Mouse (Mus musculus): Measurements from ENCODE around the gene Slc38a1. TPM values are rescaled to one million over a fixed set of nuclear protein-coding genes. Genes with fewer than 3 reads are reported as not detected.

Slc38a1 gene
- polyA plus RNA-seq (2015; fragmentation: Nextera tagmentation; extraction: Ambion mirVana): 48.0 and 54.0 TPM in 2 replicates

DNA sequence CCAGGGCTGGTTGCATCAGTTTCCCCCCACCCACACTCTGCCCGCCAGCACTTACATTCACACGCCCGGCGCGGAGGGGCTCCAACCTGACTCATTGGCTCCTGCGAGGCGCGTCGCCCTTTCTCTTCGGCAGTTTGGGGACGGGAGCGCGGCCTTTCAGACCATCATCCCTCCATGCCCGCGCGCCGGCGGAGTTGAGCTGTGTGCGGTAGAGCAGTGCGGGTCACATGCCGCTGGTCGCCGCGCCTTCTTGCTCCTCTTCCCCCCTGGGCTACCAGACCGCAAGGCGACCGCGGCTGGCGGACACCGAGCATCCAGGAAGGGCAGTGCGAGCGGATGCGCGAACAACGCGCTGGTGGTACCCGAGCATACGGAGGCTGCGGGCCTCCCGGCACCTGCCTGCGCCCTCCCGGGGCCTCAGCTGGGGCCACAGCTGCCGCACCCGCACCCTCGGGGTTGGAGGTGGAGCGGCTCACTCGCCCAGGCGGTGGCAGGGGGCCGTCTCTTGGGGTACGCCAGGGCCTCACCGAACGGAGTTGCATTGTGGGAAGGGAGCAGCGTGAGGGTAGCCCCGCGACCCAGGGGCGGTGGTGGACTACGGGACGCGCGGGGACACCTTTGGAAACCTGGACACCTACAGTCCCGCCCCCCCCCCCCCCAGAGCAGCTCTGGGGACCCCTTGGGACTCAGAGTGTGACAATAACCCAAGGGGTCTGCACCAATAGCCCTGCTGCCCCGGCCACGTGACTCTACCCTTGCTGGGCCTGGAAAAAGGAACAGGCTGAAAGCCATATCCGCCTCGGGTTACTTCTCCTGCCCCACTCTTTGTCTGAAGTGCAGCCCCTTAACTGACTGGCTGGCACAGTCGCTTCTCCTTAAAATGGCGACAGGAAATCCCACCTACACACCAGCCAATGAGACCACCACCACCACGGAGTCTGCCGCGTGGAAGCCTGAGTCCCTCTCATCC, at the start of gene Slc38a1:
Slc38a1 (minus strand) TSS at position 478 of the 970 bp plus-strand sequence.
- WGBS: under 1% methylated on average over 61 of the region's 70 CpGs
- Histone ChIP-seq H3K9ac (peak within 1 kb of the TSS; percentile 75), H3K9me3 (no peaks in the 10 kb centered on the region), H3K4me2 (peak within 1 kb of the TSS; percentile 94), H3K4me1 (peaks cover 33% of the 10 kb centered on the region), H3K27ac (peak within 1 kb of the TSS; percentile 96), H3K27me3 (no peaks in the 10 kb centered on the region), H3K4me3 (peak within 1 kb of the TSS; percentile 72), H3K36me3 (no peaks in the 10 kb centered on the region)
- ATAC-seq (ENCODE audit: insufficient number of reproducible peaks, low FRiP score, low TSS enrichment, low read depth): peak; percentile 85

- no peak overlapping the region for H3K27ac ChIP-seq
- H3K36me3 ChIP-seq: peaks cover 89% of the 10 kb centered on the region
- H3K9ac ChIP-seq: no peak overlapping the region
- no peak overlapping the region for H3K4me3 ChIP-seq
- no peak for ATAC-seq (ENCODE audit: insufficient number of reproducible peaks, low FRiP score, low TSS enrichment, low read depth)
- H3K27me3 ChIP-seq: no peaks in the 10 kb centered on the region
- no peaks in the 10 kb centered on the region for H3K9me3 ChIP-seq
- H3K4me1 ChIP-seq: peaks cover 47% of the 10 kb centered on the region
- WGBS: 89% methylated on average over 11 of the region's 11 CpGs
- H3K4me2 ChIP-seq: no peak overlapping the region
These were observed 49.7 kb upstream of the Slc38a1 start for GRCm38 (mm10) chr15:96692401-96692800.

GRCm38 (mm10) chr15:96691381-96691780, 48.7 kb upstream of the Slc38a1 start:
- H3K36me3 ChIP-seq: peaks cover 91% of the 10 kb centered on the region
- H3K9ac ChIP-seq: no peak overlapping the region
- peaks cover 36% of the 10 kb centered on the region for H3K4me1 ChIP-seq
- 88% methylated on average over 15 of the region's 15 CpGs for WGBS
- no peaks in the 10 kb centered on the region for H3K9me3 ChIP-seq
- H3K4me3 ChIP-seq: no peak overlapping the region
- H3K27me3 ChIP-seq: no peaks in the 10 kb centered on the region
- no peak overlapping the region for H3K4me2 ChIP-seq
- no peak for ATAC-seq (ENCODE audit: insufficient number of reproducible peaks, low FRiP score, low TSS enrichment, low read depth)
- H3K27ac ChIP-seq: no peak overlapping the region

GRCm38 (mm10) chr15:96690829-96691228, 48.1 kb upstream of the Slc38a1 start:
- Histone ChIP-seq H3K4me3 (no peak overlapping the region), H3K9me3 (no peaks in the 10 kb centered on the region), H3K27me3 (no peaks in the 10 kb centered on the region), H3K36me3 (peaks cover 87% of the 10 kb centered on the region), H3K27ac (no peak overlapping the region), H3K9ac (no peak overlapping the region), H3K4me2 (no peak overlapping the region), H3K4me1 (peaks cover 31% of the 10 kb centered on the region)
- ATAC-seq (ENCODE audit: insufficient number of reproducible peaks, low FRiP score, low TSS enrichment, low read depth): no peak
- WGBS: 88% methylated on average over 13 of the region's 13 CpGs

- H3K9me3 ChIP-seq: no peaks in the 10 kb centered on the region
- H3K4me1 ChIP-seq: peaks cover 22% of the 10 kb centered on the region
- no peak overlapping the region for H3K9ac ChIP-seq
- no peak for ATAC-seq (ENCODE audit: insufficient number of reproducible peaks, low FRiP score, low TSS enrichment, low read depth)
- no peak overlapping the region for H3K4me3 ChIP-seq
- no peak overlapping the region for H3K27ac ChIP-seq
- no peaks in the 10 kb centered on the region for H3K27me3 ChIP-seq
- H3K4me2 ChIP-seq: no peak overlapping the region
- H3K36me3 ChIP-seq: peaks cover 79% of the 10 kb centered on the region
- 81% methylated on average over 9 of the region's 9 CpGs for WGBS
These were observed 47.2 kb upstream of the Slc38a1 start for GRCm38 (mm10) chr15:96689919-96690318.

DNA sequence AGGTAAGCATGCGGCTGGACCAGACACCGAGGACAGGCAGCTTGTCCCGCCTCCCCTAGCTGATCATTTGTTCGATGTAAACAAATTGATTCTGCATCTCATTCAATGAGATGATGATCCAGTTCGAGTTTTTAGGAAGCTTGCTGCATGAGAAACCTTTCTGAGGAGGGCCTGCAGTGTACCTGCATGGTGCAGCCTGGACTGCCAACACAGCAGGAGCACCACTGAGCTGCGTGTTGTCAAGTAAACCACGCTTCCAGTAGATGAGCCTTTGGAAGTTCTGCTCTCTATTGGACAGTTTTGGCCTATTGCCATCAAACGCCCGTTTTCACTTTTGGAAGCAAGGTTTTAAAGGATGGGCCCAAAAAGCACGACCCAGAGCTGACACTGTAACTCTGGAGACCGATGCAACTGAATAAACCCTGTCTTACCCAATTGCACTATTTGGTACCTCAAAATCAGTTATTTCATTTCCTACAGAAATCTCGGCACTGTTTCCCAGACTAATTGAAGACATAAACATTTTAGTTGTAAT, 46.1 kb upstream of the Slc38a1 start:
- no peak for ATAC-seq (ENCODE audit: insufficient number of reproducible peaks, low FRiP score, low TSS enrichment, low read depth)
- peaks cover 68% of the 10 kb centered on the region for H3K36me3 ChIP-seq
- H3K4me1 ChIP-seq: peaks cover 23% of the 10 kb centered on the region
- no peaks in the 10 kb centered on the region for H3K27me3 ChIP-seq
- no peaks in the 10 kb centered on the region for H3K9me3 ChIP-seq
- 87% methylated on average over 12 of the region's 12 CpGs for WGBS
- no peak overlapping the region for H3K9ac ChIP-seq
- no peak overlapping the region for H3K27ac ChIP-seq
- no peak overlapping the region for H3K4me3 ChIP-seq
- H3K4me2 ChIP-seq: no peak overlapping the region

- H3K4me1 ChIP-seq: peaks cover 15% of the 10 kb centered on the region; the same call in 1 of the 2 replicates
- no peak for ATAC-seq (ENCODE audit: insufficient number of reproducible peaks, low FRiP score, low TSS enrichment, low read depth)
These were observed 45.3 kb upstream of the Slc38a1 start for GRCm38 (mm10) chr15:96688036-96688435.

DNA sequence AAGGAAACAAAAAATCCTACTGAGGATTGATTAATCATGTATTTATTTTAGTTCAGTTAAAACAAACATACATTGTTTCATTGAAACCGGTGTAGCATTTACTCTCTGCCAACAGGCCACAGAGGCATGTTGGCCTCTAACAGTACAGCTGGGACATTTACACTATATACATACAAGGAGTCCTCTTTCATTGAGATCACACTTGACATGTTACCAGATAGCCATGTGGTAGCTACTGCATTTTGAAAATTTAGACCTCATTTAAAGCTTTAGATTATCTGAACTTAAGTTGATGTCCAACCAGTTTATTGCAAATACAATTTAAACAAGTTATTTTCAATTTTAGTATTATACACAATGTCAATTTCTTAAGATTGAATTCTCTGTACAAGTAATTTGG, 44.7 kb upstream of the Slc38a1 start:
- Histone ChIP-seq H3K27me3 (no peaks in the 10 kb centered on the region), H3K27ac (no peak overlapping the region), H3K4me3 (no peak overlapping the region), H3K9ac (no peak overlapping the region), H3K36me3 (peaks cover 53% of the 10 kb centered on the region), H3K4me1 (peaks cover 15% of the 10 kb centered on the region; the same call in 1 of the 2 replicates), H3K4me2 (no peak overlapping the region), H3K9me3 (no peaks in the 10 kb centered on the region)
- WGBS: 57% methylated on average over 1 of the region's 1 CpGs
- ATAC-seq (ENCODE audit: insufficient number of reproducible peaks, low FRiP score, low TSS enrichment, low read depth): no peak

More at GRCm38 (mm10) chr15:96688036-96688435, 45.3 kb upstream of the Slc38a1 start:
- no peak overlapping the region for H3K4me3 ChIP-seq
- H3K27me3 ChIP-seq: no peaks in the 10 kb centered on the region
- 75% methylated on average over 6 of the region's 6 CpGs for WGBS
- H3K4me2 ChIP-seq: no peak overlapping the region
- no peak overlapping the region for H3K9ac ChIP-seq
- peaks cover 60% of the 10 kb centered on the region for H3K36me3 ChIP-seq
- H3K9me3 ChIP-seq: no peaks in the 10 kb centered on the region
- H3K27ac ChIP-seq: no peak overlapping the region

DNA sequence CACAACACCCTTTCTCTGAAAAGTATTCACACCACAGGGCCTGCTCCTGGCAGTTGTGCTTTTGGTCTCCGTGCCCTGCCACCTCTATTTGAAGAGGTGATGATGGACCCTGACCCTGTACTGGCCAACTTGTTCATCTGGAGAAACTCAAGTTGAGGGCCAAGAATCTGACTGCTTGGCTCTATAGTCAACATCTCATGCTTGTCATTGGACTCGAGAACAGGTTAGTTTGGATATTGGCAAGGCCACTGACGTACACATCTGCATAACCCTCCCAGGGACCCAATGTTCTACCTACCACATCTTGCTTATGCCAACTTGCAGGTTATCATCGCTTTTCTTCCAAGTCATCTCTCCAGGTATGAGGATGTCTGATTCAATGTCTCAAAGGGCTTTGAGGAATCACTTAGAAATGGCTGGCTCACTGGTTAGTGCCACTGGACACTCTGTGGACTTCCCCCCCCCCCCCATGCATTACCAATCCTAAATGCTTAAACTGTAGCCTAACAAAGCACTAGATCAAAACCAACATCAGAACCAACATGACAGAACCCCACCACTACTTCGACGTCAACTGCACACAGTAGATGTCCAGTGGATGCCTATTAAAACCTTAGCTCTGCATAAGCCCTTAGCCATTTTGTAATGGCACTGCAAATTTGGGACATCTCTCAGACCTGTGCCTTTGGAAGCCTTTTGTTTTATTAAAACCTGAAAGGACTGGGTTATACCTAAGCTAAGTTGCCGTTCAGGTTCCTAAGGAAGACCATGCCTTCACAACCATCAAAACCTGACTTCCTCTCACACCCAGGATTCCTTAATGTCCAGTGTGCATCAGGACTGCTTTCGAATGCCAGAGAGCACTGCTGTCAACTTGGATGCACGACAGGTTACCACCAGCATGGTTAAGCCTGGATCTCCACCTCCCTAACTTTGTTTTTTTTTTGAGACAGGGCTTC, 43.8 kb upstream of the Slc38a1 start:
- no peak for ATAC-seq (ENCODE audit: insufficient number of reproducible peaks, low FRiP score, low TSS enrichment, low read depth)
- WGBS: 77% methylated on average over 9 of the region's 9 CpGs
- no peak overlapping the region for H3K4me3 ChIP-seq
- H3K4me1 ChIP-seq: peaks cover 15% of the 10 kb centered on the region; the same call in 1 of the 2 replicates
- peaks cover 44% of the 10 kb centered on the region for H3K36me3 ChIP-seq
- H3K4me2 ChIP-seq: no peak overlapping the region
- no peaks in the 10 kb centered on the region for H3K27me3 ChIP-seq
- H3K27ac ChIP-seq: no peak overlapping the region
- H3K9ac ChIP-seq: no peak overlapping the region
- no peaks in the 10 kb centered on the region for H3K9me3 ChIP-seq

GRCm38 (mm10) chr15:96685273-96685672, 42.6 kb upstream of the Slc38a1 start:
- H3K4me1 ChIP-seq: peaks cover 10% of the 10 kb centered on the region; the same call in 1 of the 2 replicates
- no peak overlapping the region for H3K27ac ChIP-seq
- H3K27me3 ChIP-seq: no peaks in the 10 kb centered on the region
- H3K9ac ChIP-seq: no peak overlapping the region
- 65% methylated on average over 6 of the region's 6 CpGs for WGBS
- H3K4me2 ChIP-seq: no peak overlapping the region
- H3K36me3 ChIP-seq: peaks cover 32% of the 10 kb centered on the region
- no peak overlapping the region for H3K4me3 ChIP-seq
- no peaks in the 10 kb centered on the region for H3K9me3 ChIP-seq
- ATAC-seq (ENCODE audit: insufficient number of reproducible peaks, low FRiP score, low TSS enrichment, low read depth): no peak

- H3K9ac ChIP-seq: no peak overlapping the region
- WGBS: 33% methylated on average over 11 of the region's 11 CpGs
- no peak overlapping the region for H3K27ac ChIP-seq
- H3K27me3 ChIP-seq: no peaks in the 10 kb centered on the region
- peaks cover 10% of the 10 kb centered on the region; the same call in 1 of the 2 replicates for H3K4me1 ChIP-seq
- H3K4me2 ChIP-seq: no peak overlapping the region
- H3K36me3 ChIP-seq: peaks cover 26% of the 10 kb centered on the region
- no peak for ATAC-seq (ENCODE audit: insufficient number of reproducible peaks, low FRiP score, low TSS enrichment, low read depth)
- no peaks in the 10 kb centered on the region for H3K9me3 ChIP-seq
- no peak overlapping the region for H3K4me3 ChIP-seq
These were observed 41.6 kb upstream of the Slc38a1 start for GRCm38 (mm10) chr15:96684132-96684830.

All from limb, embryonic 15.5 days (tissue).